Mouse (Mus musculus) lung, postnatal 14 days (tissue): ENCODE data around the gene Spata20.

Experiments used
- DNase-seq: peaks from one replicate; pipeline ENCODE4 v3.0.0; 2021

Gene Spata20

DNA sequence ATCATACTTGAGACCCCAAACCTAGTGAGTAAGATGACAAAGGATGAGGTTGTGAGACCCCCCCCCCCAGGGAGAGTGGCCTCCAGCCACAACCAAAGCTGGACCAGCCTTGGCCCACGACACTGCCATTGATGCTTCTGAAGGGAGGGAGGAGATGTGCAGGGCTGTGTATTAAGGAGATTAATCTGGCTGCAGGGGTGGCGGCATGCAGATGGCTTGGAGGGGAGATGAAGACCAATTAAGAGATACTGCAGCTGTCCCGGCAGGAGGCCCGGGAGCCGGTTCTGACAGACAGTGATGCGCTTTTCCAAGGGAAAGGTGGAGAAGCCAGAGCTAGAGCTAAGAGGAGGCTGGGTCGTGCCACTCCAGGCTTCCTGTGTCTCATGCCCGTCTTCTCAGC, 36.7 kb downstream of the Spata20 start:
- DNase-seq: no peak

DNA sequence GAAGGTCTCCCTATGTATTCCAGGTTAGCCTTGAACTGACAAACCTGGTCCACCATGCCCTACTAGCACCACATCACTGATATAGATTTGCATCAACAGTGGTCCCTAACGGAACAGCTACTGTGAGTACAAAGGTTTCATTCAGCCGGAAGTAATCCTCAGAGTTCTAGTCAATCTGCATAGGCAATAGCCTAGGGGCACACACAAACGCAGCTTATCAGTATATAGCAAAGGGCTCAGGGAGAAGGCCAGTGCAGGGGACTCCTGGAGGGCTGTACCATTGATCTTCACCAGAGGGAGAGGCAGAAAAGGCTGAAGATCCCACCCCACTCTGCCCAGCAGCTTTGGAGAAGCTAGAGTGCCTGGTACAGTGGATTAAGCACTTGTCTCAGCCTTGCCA, 39.0 kb downstream of the Spata20 start:
- no peak for DNase-seq

DNA sequence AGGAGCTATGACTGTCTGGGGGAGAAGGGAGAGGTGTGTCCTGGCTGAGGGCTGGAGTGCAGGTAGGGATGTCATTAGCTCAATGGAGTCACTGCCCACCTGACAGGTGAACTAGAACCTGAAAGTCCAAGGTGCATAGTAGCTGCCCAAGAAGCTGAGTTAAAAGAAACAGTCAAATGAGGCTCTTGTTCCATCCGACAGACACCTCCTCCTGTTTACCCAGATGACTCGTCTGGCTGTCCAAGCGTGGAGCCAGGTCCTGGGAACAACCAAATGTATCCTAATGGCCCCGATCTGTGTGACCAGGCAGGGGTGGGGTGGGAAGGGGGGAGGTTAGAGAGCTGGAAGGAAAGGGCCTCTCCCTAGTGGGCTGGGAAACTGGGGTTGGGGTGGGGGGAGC, 40.7 kb downstream of the Spata20 start:
- no peak for DNase-seq

DNA sequence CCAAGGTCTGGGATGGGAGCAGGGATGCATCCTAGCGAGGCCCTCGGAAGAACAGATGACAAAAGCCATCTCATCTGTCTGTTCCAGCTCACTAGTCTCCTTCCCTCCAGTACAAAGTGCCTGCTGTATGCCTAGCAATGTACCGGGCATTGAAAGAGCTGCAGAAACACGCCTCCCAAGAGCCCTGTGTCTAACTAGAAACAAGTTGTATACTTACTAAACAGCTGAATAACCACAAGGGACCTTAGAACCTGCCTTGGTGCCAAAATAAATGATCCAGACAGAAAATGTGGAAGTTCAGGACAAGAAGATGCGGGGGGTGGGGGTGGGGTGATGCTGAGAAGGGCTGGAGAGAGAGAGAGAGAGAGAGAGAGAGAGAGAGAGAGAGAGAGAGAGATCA, 41.1 kb downstream of the Spata20 start:
- DNase-seq: no peak

DNA sequence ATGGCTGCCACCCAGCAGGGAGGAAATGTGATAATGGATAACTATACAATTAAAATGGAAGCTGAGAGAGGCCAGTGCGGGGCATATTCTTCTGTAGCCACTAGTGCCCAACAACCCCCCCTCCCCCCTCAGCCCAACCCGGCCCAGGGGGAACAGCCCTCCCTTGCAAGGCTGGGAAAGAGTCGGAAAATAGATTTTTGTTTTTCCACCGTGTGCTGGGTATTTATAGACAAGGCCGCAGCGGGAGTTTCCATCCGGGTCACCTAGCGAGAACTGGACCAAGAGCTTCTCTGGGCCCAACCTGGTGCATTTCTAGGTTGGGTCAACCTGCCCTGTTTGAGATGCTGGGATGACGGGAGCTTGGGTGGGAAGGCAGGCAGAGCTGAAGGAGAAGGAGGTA, 44.2 kb downstream of the Spata20 start:
- DNase-seq: no peak

DNA sequence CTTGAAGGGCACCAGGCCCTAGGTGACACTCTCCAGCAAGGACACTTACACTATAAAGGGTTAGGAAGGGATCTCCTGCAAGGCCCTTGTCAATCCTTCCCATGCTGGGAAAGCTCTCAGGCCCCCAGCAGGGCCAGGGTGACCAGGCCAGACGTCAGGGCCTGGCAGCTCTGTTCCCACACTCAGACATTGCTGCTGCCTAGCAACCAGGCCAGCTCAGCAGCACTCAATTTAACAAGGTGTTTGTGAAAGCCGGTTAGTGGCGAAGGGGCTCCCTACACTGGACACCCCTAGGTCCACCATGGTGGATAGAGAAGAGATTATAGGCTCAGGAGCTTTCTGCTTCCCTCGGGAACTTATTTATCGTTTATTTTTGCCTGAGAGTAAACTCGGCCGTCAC, 44.9 kb downstream of the Spata20 start:
- no peak for DNase-seq

DNA sequence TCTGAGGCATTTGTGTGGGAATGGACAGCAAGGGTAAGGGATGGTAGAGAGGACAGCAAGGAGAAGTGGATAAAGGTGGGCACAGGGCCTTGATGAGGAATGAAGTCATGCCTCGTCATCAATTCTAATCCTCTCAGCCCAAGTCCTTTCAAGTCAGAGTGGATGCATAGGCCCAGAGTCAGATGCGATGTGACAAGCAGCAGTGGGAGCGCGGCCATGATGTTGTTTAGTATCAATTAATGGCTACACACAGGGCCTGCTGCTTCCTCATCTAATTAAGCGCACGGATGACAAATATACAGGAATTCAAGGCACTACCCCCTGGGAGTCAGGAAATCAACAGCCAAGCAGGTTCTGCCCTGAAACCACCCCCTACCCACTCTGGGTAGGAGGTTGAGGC, 45.6 kb downstream of the Spata20 start:
- DNase-seq: no peak

DNA sequence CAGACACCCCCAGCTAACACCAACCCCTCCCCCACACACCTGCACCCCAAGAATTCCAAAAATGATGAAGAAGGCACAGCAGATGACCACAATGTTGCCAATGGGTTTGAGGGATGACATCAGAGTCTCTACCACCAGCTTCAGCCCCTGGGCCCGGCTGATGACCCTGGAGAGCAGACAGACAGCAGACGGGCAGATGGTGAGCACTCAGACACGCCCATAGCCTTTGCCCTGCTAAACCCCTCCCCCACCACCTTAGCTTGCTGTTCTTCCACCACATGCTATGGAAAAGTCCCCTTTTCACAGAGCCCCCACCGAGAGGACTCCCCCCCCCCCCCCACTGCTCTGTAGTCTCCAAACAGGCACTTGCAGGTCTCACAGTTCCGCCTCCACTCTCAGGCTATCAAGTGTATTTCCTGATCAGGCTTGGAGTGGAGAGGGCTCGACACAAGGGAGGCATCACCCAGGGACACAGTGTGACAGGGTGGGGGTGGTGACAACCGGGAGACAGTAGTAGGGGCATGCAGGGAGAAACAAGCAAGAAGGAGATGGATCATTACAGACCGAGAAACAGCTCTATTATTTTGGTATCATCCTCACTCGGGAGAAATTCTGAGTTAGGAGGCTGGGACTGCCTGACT, 56.8 kb downstream of the Spata20 start:
- no peak for DNase-seq
